Mouse (Mus musculus): ENCODE data around the gene Trpv2.

DNA sequence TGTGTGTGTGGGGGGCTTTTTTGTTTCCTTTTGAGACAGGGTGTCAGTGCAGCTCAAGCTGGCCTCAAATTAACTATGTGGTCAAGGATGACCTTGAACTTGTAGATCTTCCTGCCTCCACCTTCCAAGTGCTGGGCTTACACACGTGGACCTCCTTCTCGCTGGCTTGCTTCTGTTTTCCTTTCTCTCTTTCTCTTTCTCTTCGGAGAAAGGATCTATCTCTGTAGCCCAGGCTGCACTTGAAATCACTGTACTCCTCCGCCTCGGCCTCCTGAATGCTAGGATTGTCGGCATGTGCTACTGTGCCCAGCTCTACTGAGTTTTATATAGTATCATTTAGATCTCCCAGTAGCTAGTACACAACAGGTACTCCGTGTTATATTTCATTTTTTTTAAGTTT, 36.7 kb upstream of the Trpv2 start:
- TF ChIP-seq CTCF (IDR thresholded peaks at IDR 0.05; ENCODE audit: low read depth, low read length): no peak
- no peak for TF ChIP-seq POLR2A (IDR thresholded peaks at IDR 0.05; ENCODE audit: insufficient read depth, low read length)
